Mouse (Mus musculus) embryonic stem cell, embryonic (primary cell): ENCODE results near the gene Trpc4.

Experiments used
- CTCF ChIA-PET, 4 experiments: fragments of 300-600 bp in 2 of 4; fragments of 350-600 bp in 2 of 4; sonication (Branson Sonifier 250); formaldehyde crosslinking; loops; one replicate each; lab custom pipeline; 2022; ENCODE audit warnings: inconsistent platforms in 2 of 4; lab: Charles Lee
- POLR2A ChIA-PET, 4 experiments: fragments of 300-600 bp in 2 of 4; fragments of 350-600 bp in 2 of 4; sonication (Branson Sonifier 250); formaldehyde crosslinking; loops; one replicate each; lab custom pipeline; 2022; ENCODE audit warnings: antibody characterized with exemption in 4 of 4, inconsistent platforms in 1 of 4; lab: Charles Lee

The Trpc4 gene

GRCm38 (mm10) chr3:54244729-54245465, 89.1 kb downstream of the Trpc4 start:
- ChIA-PET POLR2A (no interaction called here), CTCF (no interaction called here)

GRCm38 (mm10) chr3:54246416-54246815, 90.6 kb downstream of the Trpc4 start:
- POLR2A ChIA-PET, result no interaction called here
- CTCF ChIA-PET, result no interaction called here

- CTCF ChIA-PET, result no interaction called here
- POLR2A ChIA-PET, result no interaction called here
Measured at GRCm38 (mm10) chr3:54249311-54249710, 93.5 kb downstream of the Trpc4 start.

GRCm38 (mm10) chr3:54266943-54267342, 111.1 kb downstream of the Trpc4 start:
- ChIA-PET POLR2A (no interaction called here), CTCF (no interaction called here)

- ChIA-PET CTCF (no interaction called here), POLR2A (no interaction called here)
Measured at GRCm38 (mm10) chr3:54269180-54269579, 113.3 kb downstream of the Trpc4 start.

- CTCF ChIA-PET, result no interaction called here
- POLR2A ChIA-PET, result no interaction called here
Measured at GRCm38 (mm10) chr3:54274651-54275050, 118.8 kb downstream of the Trpc4 start.

- ChIA-PET CTCF (no interaction called here), POLR2A (no interaction called here)
Measured at GRCm38 (mm10) chr3:54289731-54290130, 133.9 kb downstream of the Trpc4 start.

GRCm38 (mm10) chr3:54310604-54311003, 154.8 kb downstream of the Trpc4 start:
- ChIA-PET CTCF (no interaction called here), POLR2A (no interaction called here)

- ChIA-PET POLR2A (no interaction called here), CTCF (no interaction called here)
Measured at GRCm38 (mm10) chr3:54314055-54314454, 158.2 kb downstream of the Trpc4 start.

GRCm38 (mm10) chr3:54352891-54353652, 197.2 kb downstream of the Trpc4 start:
- CTCF ChIA-PET, result interaction anchor here in 3 of 4 experiments (0.6 to 1.4 kb wide), 4 partner anchors 8 to 320 kb away, joined by 3 to 4 read pairs (median 4); partner anchors contain the start of gene Postn (in 1 of the 3)
- POLR2A ChIA-PET, result interaction anchor here in 1 of 4 experiments (0.7 kb wide), 1 partner anchor 12 kb away, joined by 3 read pairs; no protein-coding TSS in a partner anchor

- POLR2A ChIA-PET, result interaction anchor here in 1 of 4 experiments (0.7 kb wide), 1 partner anchor 1505 kb away, joined by 4 read pairs; no protein-coding TSS in a partner anchor
- CTCF ChIA-PET, result interaction anchor here in 2 of 4 experiments (0.8 to 1.7 kb wide), 2 partner anchors 170 to 997 kb away, joined by 3 to 7 read pairs; no protein-coding TSS in a partner anchor
Measured at GRCm38 (mm10) chr3:54357561-54357960, 201.7 kb downstream of the Trpc4 start.

GRCm38 (mm10) chr3:54358463-54359189, 202.8 kb downstream of the Trpc4 start:
- POLR2A ChIA-PET, result no interaction called here
- CTCF ChIA-PET, result interaction anchor here in 3 of 4 experiments (0.7 to 1.7 kb wide), 4 partner anchors 169 to 996 kb away, joined by 3 to 7 read pairs (median 3); no protein-coding TSS in a partner anchor

GRCm38 (mm10) chr3:54360897-54361296, 205.1 kb downstream of the Trpc4 start, which contains the start of gene Postn:
Gene Postn, plus strand, starts transcription at chr3:54361109.
- POLR2A ChIA-PET, result no interaction called here
- CTCF ChIA-PET, result interaction anchor here in 2 of 4 experiments (0.8 kb wide), 2 partner anchors 9 kb away, joined by 3 to 4 read pairs; no protein-coding TSS in a partner anchor

GRCm38 (mm10) chr3:54361656-54362055, 205.8 kb downstream of the Trpc4 start:
- CTCF ChIA-PET, result interaction anchor here in 1 of 4 experiments (0.8 kb wide), 1 partner anchor 10 kb away, joined by 3 read pairs; no protein-coding TSS in a partner anchor
- POLR2A ChIA-PET, result no interaction called here
